Mouse (Mus musculus): ENCODE data around the gene Gtsf2. TPM values are rescaled to one million over a fixed set of nuclear protein-coding genes. Genes with fewer than 3 reads are reported as not detected.
A peak's percentile ranks its signal among the peaks of the same experiment; 100 is the strongest.

Gtsf2 gene
- polyA plus RNA-seq (2015; fragmentation: Nextera tagmentation; extraction: Ambion mirVana): not detected in 2 replicates

DNA sequence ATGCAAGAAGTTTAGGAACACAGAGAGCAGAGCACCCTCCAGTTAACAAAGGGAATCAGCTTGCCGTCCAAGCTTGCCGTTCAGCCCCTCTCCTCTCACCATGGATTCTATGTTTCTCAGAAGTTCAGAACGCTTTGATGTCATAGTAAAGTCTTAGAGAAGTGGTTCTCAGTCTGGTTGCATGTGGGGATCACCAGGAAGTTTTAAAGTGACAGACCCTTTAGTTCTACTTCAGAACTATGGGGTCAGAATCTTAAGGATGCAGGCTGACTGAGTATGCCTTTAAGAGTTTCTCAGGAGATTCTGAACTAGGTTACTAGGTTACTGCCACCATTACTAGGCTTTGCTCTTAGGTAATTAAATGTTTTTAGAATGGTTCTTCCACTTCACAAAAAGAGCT is at the start of gene Gtsf2:
Gtsf2 (minus strand) TSS at position 101 of the 400 bp plus-strand sequence.
- no peak for ATAC-seq
- Histone ChIP-seq H3K27me3 (no peaks in the 10 kb centered on the region), H3K9ac (no peak within 1 kb of the TSS), H3K27ac (no peak within 1 kb of the TSS), H3K4me3 (no peak within 1 kb of the TSS), H3K9me3 (replicated peaks) (no peaks in the 10 kb centered on the region), H3K4me1 (no peaks in the 10 kb centered on the region), H3K4me2 (no peak within 1 kb of the TSS), H3K36me3 (ENCODE audit: poor library complexity, severe bottlenecking) (no peaks in the 10 kb centered on the region)
- WGBS: 17% methylated on average over 3 of the region's 3 CpGs

DNA sequence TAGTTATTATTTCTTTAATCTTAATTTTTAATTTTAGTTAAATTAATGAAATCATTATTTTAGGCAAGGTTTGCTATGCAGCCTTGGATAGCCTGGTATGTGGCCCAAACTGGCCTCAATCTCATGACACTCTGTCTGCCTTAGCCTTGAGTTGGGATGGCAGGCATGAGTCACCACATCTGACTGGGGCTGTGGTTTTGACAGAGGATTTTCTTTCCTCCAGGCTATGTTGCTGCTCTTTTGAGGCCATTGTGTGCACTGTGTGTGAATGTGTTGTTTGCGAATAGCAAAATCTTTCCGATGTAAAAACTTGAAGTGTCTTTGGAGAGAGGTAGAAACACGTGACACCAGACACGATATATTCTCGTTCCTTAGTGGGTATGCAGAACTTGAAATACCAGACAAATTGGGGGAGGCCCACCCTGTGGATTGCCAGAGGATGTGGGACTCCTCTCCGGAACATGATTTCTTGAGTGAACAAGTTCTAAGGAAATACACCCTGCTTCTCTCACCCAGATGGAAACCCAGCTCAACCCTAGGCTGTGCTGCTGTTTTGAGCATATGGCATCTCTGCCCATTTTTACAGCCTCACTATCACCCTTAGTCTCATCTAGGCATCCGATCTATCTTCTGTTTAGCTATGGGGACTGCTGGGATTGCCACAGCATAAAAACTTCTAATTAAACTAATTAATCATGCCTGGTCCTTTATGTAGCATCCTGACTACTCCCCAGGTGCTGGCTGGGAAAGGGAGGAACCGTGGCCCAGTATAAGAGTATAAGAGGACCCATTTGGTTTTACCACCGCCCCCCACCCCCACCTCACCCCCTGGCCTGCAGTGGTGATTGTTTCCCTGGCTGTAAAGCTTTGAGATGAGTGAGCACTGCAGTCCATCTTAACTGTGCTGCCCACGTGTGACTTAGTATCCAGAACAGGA is 48.2 kb upstream of the Gtsf2 start:
- no peaks in the 10 kb centered on the region for H3K9me3 ChIP-seq (replicated peaks)
- H3K27me3 ChIP-seq: no peaks in the 10 kb centered on the region; the same call in 1 of the 2 replicates
- no peak overlapping the region for H3K4me3 ChIP-seq
- H3K4me2 ChIP-seq: no peak overlapping the region
- 59% methylated on average over 10 of the region's 10 CpGs for WGBS
- no peaks in the 10 kb centered on the region for H3K36me3 ChIP-seq (ENCODE audit: poor library complexity, severe bottlenecking)
- 0 out of 2 replicates have a peak, but pooled peaks have one; percentile 24 for ATAC-seq
- peaks cover 29% of the 10 kb centered on the region for H3K4me1 ChIP-seq
- H3K9ac ChIP-seq: no peak overlapping the region
- no peak overlapping the region for H3K27ac ChIP-seq

DNA sequence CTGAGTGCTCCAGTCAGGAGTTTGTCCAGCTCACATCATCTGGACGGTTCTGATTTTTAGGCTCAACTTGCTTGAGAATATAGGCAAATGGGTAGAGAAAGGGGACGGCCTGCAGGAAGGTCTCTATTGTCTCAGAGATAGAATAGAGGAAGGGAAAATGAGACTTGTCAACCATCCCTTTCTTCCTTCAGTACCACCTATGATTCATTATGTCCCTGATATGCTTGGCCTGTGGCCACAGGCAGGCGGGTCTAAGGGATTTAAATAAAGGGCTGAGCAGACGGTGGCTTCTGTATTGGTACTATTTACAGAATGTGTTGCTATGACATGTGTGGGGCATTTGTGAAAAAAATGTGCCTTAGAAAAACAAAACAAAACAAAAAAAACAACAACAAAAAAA is 40.1 kb upstream of the Gtsf2 start:
- Histone ChIP-seq H3K4me2 (no peak overlapping the region), H3K27me3 (no peaks in the 10 kb centered on the region), H3K27ac (no peak overlapping the region), H3K4me1 (peaks cover 11% of the 10 kb centered on the region), H3K9ac (no peak overlapping the region), H3K9me3 (replicated peaks) (no peaks in the 10 kb centered on the region), H3K4me3 (no peak overlapping the region), H3K36me3 (ENCODE audit: poor library complexity, severe bottlenecking) (no peaks in the 10 kb centered on the region)
- 45% methylated on average over 4 of the region's 4 CpGs for WGBS
- no peak for ATAC-seq

DNA sequence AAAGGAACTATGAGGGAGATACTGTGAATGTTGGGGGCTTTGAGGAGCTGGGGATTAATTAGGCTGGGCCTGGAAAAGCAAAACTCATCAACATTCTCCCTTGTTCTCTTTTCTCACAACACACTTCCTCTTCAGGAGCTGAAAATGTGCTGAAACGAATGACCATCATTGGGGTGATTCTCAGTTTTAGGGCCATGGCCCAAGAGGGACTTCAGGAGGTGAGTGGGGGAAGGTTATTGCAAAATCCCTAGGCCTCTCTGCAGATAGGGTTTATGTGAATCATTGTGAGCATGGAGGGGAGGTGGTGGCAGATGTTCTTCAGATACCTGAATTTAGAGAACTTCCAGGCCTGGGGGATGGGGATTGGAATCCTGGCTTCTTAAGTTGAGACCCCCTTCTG is 38.4 kb upstream of the Gtsf2 start:
- no peak for ATAC-seq
- Histone ChIP-seq H3K27me3 (no peaks in the 10 kb centered on the region), H3K9ac (no peak overlapping the region), H3K4me1 (peaks cover 14% of the 10 kb centered on the region), H3K27ac (no peak overlapping the region), H3K9me3 (replicated peaks) (no peaks in the 10 kb centered on the region), H3K4me3 (no peak overlapping the region), H3K36me3 (ENCODE audit: poor library complexity, severe bottlenecking) (no peaks in the 10 kb centered on the region), H3K4me2 (no peak overlapping the region)
- 58% methylated on average over 1 of the region's 1 CpGs for WGBS

DNA sequence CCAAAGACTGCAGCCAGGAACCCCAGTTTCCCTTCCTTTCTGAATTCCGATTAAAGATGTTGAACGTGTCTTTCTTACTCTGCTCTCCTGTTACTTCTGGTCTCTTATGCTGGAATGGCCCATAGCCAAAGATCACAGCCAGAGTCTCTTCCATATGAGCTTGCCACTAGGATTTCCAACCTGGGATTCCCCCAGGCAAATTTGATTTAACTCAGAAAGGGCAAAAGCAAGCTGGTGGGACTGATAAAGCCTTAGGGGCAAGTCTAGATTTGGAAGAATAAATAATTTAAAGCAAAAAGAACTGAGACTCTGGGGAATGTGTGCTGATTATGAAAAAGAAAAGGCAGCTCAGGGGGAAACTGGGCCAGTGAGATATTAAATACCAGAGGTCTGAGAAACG is 36.8 kb upstream of the Gtsf2 start:
- 59% methylated on average over 3 of the region's 3 CpGs for WGBS
- Histone ChIP-seq H3K4me3 (no peak overlapping the region), H3K27me3 (no peaks in the 10 kb centered on the region), H3K9ac (no peak overlapping the region), H3K4me2 (no peak overlapping the region), H3K4me1 (peaks cover 14% of the 10 kb centered on the region), H3K9me3 (replicated peaks) (no peaks in the 10 kb centered on the region), H3K36me3 (ENCODE audit: poor library complexity, severe bottlenecking) (no peaks in the 10 kb centered on the region), H3K27ac (no peak overlapping the region)
- ATAC-seq: no peak

DNA sequence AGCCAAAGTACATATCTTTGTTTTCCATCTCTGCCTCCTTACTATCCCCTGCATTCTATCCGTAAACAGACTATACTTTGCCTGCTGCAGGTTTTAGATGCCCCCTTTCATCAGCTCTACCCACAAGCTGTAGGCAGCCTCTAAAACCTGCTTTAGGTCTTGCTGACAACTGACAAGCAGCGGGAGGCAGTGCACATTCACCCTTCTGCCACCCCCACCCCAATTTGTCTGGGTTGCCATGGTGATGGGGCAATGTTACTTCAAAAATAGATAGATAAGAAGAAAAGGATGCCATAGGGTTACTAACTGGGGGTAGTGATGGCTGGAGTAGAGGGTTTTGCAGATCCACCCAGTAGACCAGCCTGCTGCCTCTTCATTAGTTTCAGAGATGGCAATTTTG is 36.2 kb upstream of the Gtsf2 start:
- H3K4me1 ChIP-seq: peaks cover 14% of the 10 kb centered on the region
- H3K36me3 ChIP-seq (ENCODE audit: poor library complexity, severe bottlenecking): no peaks in the 10 kb centered on the region
- no peaks in the 10 kb centered on the region for H3K9me3 ChIP-seq (replicated peaks)
- no peak overlapping the region for H3K27ac ChIP-seq
- H3K27me3 ChIP-seq: no peaks in the 10 kb centered on the region
- no peak overlapping the region for H3K4me3 ChIP-seq
- ATAC-seq: 0 out of 2 replicates have a peak, but pooled peaks have one; percentile 24
- H3K4me2 ChIP-seq: no peak overlapping the region
- no peak overlapping the region for H3K9ac ChIP-seq
- WGBS: 49% methylated on average over 2 of the region's 2 CpGs

DNA sequence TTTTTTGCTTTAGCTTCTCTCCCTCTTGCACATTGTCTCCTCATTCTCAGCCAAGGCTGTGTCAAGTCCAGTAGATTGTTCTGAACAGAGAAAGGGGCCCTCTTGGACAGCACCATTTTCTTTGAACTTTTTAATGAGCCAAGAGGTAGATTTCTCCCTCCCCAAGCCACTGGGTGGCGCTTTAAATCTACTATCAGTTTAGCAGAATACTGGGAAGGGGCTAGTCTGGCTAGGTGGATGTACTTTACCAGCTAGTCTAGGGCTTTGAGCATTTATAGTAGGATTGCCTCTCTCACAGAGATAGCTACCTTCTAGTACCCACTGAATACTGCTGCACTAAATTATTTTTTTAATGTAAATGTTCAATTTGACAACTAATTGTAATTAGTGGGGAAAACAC is 34.2 kb upstream of the Gtsf2 start:
- ATAC-seq: peak; percentile 72
- Histone ChIP-seq H3K4me2 (no peak overlapping the region), H3K9ac (no peak overlapping the region), H3K27ac (no peak overlapping the region), H3K9me3 (replicated peaks) (no peaks in the 10 kb centered on the region), H3K27me3 (no peaks in the 10 kb centered on the region), H3K36me3 (ENCODE audit: poor library complexity, severe bottlenecking) (no peaks in the 10 kb centered on the region), H3K4me1 (peaks cover 14% of the 10 kb centered on the region), H3K4me3 (no peak overlapping the region)
- 0% methylated on average over 1 of the region's 1 CpGs for WGBS

DNA sequence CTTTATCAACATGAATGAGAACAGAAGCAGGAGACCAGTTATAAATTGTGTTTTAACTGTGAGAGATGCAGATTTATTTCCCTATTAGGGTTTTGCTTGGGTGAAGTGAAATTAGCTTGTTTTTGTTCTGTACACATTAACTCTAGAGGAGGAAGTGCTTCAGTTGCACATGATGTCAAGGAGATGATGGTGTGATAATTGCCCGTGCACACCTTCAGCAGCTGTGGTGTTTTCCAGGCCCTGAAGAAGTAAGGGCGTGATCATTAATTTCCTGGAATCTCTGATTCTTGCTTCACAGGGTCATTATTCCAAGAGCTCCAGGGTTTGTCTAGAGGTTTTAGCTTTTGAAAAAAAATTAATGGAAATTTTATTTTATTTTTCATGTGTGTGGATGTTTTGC is 31.9 kb upstream of the Gtsf2 start:
- H3K27ac ChIP-seq: no peak overlapping the region
- peaks cover 13% of the 10 kb centered on the region for H3K4me1 ChIP-seq
- H3K9ac ChIP-seq: no peak overlapping the region
- no peaks in the 10 kb centered on the region for H3K9me3 ChIP-seq (replicated peaks)
- no peak for ATAC-seq
- no peak overlapping the region for H3K4me3 ChIP-seq
- H3K36me3 ChIP-seq (ENCODE audit: poor library complexity, severe bottlenecking): no peaks in the 10 kb centered on the region
- H3K4me2 ChIP-seq: no peak overlapping the region
- H3K27me3 ChIP-seq: no peaks in the 10 kb centered on the region
- 73% methylated on average over 2 of the region's 2 CpGs for WGBS

DNA sequence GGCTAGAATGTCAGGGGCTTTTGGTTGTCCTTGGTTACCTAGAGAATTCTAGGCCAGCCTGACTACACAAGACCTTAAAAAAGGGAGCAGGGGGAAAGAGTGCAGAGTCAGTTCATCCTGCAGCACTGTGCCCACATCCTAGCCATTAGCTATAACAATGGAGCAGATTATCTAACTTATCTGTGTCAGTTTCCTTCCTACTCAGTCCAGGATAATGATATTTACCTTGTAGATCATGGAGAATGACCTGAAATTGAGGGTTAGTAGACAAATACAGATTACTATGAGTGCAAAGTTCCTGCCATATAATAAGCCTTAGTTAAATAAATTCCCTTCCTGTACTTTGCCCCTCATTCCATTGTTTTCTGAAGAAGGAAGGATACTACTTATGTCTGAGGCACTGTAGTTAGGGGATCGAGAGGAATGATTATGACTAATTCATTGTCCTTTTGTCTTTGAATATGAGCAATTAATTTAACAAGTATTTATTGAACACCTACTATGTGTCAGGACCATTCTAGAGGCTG is 30.9 kb upstream of the Gtsf2 start:
- 83% methylated on average over 1 of the region's 1 CpGs for WGBS
- Histone ChIP-seq H3K4me2 (no peak overlapping the region), H3K27me3 (no peaks in the 10 kb centered on the region), H3K36me3 (ENCODE audit: poor library complexity, severe bottlenecking) (no peaks in the 10 kb centered on the region), H3K4me3 (no peak overlapping the region), H3K4me1 (0 out of 2 replicates have a peak, but pooled peaks cover 3% of the 10 kb centered on the region), H3K27ac (no peak overlapping the region), H3K9me3 (replicated peaks) (no peaks in the 10 kb centered on the region), H3K9ac (no peak overlapping the region)
- no peak for ATAC-seq

DNA sequence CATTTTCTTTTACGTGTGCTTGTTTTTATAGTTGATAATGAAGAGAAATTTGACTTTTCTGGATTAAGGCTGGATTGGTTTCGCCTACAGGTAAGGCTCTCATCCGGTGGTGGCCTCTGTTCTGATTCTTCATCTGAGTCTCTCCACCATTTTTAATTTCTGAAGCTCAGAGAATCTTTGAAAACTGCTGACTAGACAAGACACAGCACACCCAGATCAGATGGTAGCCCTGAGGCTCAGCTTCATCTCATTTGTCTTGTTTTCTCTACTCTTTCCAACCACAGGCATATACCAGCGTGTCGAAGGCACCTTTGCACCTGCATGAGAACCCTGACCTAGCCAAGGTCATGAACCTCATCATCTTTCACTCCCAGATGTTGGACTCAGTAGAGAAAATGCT is 25.5 kb upstream of the Gtsf2 start:
- H3K4me2 ChIP-seq: no peak overlapping the region
- H3K9me3 ChIP-seq (replicated peaks): no peaks in the 10 kb centered on the region

DNA sequence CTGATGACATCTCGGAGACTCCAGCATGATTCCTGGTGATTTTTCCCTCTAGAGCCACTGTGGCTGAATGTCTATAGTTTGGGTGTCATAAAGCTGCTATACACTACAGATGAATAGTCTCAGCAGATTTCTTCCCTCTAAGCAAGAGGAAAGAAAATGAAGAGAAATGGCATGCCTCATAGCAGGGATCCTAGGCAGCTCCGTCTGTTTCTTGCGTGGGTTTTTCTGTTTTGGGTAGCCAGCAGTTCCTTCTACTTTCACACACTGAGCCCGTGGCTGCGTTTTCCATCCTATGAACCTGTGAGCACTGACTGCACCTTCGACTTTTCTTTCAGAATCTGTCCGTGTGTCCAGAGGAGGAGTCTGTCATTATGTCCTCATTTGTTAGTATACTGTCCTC is 24.9 kb upstream of the Gtsf2 start:
- no peak overlapping the region for H3K9ac ChIP-seq
- no peak overlapping the region for H3K27ac ChIP-seq
- WGBS: 92% methylated on average over 7 of the region's 7 CpGs
- H3K4me2 ChIP-seq: no peak overlapping the region
- no peaks in the 10 kb centered on the region for H3K27me3 ChIP-seq
- ATAC-seq: no peak
- H3K4me1 ChIP-seq: no peaks in the 10 kb centered on the region
- H3K9me3 ChIP-seq (replicated peaks): no peaks in the 10 kb centered on the region
- no peak overlapping the region for H3K4me3 ChIP-seq
- H3K36me3 ChIP-seq (ENCODE audit: poor library complexity, severe bottlenecking): no peaks in the 10 kb centered on the region

More for the DNA sequence above, 25.5 kb upstream of the Gtsf2 start:
- Histone ChIP-seq H3K9ac (no peak overlapping the region), H3K27ac (no peak overlapping the region), H3K4me1 (no peaks in the 10 kb centered on the region), H3K36me3 (ENCODE audit: poor library complexity, severe bottlenecking) (no peaks in the 10 kb centered on the region), H3K27me3 (no peaks in the 10 kb centered on the region), H3K4me3 (no peak overlapping the region)
- 91% methylated on average over 5 of the region's 5 CpGs for WGBS
- no peak for ATAC-seq

DNA sequence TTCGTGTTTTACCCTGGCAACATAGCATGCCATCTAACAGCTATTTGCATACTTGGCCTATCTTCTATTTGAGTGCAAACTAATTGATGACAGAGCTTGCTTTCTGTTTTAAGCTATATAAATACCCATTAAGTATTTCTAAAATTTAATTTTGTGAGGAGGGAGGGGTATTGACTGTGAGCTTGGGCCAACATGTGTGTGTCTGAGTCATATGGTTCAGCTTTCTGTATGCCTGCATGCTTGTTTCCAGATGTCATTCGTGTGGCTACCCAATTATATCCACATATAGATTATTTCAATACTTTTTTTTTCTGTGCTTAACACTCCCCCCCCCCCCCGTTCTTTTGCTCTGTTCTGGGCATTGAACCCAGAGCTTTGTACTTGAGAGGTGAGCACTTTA is 24.0 kb upstream of the Gtsf2 start:
- Histone ChIP-seq H3K4me1 (no peaks in the 10 kb centered on the region), H3K27ac (no peak overlapping the region), H3K4me2 (no peak overlapping the region), H3K9ac (no peak overlapping the region), H3K36me3 (ENCODE audit: poor library complexity, severe bottlenecking) (no peaks in the 10 kb centered on the region), H3K9me3 (replicated peaks) (no peaks in the 10 kb centered on the region), H3K27me3 (no peaks in the 10 kb centered on the region), H3K4me3 (no peak overlapping the region)
- no peak for ATAC-seq
- 59% methylated on average over 3 of the region's 3 CpGs for WGBS

All from forebrain, embryonic 13.5 days (tissue).